Mouse (Mus musculus) spleen, adult 2 months (tissue): ENCODE measurements around the gene Slc35f1.

Experiments
- CTCF ChIP-seq: fragments of 200-500 bp; IDR thresholded peaks from 2 replicates; pipeline ENCODE4 v1.5.1; 2011; ENCODE audit warnings: mild to moderate bottlenecking, inconsistent platforms; ENCODE audit not compliant: insufficient read depth, insufficient read length, insufficient replicate concordance; ENCODE audit errors: extremely low read depth
- POLR2A ChIP-seq: fragments of 200-500 bp; IDR thresholded peaks from 2 replicates; pipeline ENCODE4 v1.6.1; 2011; ENCODE audit warnings: low read depth, low read length, inconsistent platforms

DNA sequence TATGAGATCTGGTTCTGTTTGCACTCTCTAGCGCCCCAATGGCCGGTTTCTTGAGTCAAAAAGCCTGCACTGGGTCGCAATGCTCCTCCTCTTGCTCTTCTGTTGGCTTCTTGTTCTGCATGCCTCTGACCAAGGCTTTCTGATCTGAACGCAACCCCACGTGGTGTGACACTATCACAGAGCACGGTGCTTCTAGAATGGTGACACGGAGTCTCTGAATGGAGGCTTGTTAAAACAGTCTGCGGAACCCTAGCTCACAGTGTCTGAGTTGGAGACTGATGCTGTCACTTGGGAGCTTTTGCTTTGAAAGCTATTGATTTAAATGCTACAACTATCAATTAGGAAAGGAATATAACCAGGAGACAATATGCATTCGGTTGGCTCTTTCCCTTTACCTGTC lies 183.8 kb downstream of the Slc35f1 start:
- TF ChIP-seq CTCF (no peak), POLR2A (no peak)
